Mouse (Mus musculus) E14TG2a.4 (cell line): ENCODE results near the gene Mlxip.

Experiments
- CTCF ChIP-seq: conservative IDR thresholded peaks from 2 replicates; pipeline ENCODE4 v1.5.1; 2014; ENCODE audit warnings: low read length
- NANOG ChIP-seq: IDR thresholded peaks from 2 replicates; pipeline ENCODE4 v1.6.1; 2014; ENCODE audit warnings: borderline replicate concordance, low read length, mixed read lengths

DNA sequence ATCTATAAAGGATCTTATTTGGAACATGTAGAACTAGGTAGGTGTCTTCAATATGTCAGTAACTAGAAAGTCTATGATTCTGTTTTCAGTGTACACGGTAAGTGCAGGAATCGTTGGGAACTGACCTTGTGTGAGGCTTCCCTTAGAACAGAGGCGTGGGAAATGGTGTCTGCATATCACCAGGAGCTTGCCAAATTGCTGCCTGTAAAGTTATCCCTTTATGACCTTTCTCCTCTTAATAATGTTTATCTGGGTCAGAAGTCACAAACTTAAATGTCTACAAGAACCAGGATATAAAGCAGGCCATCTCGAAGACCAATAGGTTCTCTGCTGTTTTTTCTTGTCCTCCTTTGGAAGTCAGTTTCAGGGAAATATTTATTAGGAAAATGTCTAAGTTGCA is 17.6 kb downstream of the Mlxip start:
- TF ChIP-seq CTCF = no peak
- no peak for TF ChIP-seq NANOG
